Mouse (Mus musculus) hindbrain, embryonic 10.5 days (tissue): ENCODE measurements around the gene Erbb4. TPM values are rescaled to one million over a fixed set of nuclear protein-coding genes. Genes with fewer than 3 reads are reported as not detected.

Source experiments
- DNase-seq: peaks from one replicate; pipeline ENCODE4 v3.0.0-alpha.2; 2017; ENCODE audit warnings: low spot score
- H3K27ac ChIP-seq: fragments of 300-500 bp; sonication (generic); 2 replicates; pipeline ENCODE4 v1.5.1; 2016; ENCODE audit warnings: mild to moderate bottlenecking, moderate library complexity
- H3K27me3 ChIP-seq: fragments of 300-500 bp; sonication (generic); 2 replicates; pipeline ENCODE4 v1.6.1; 2016; ENCODE audit warnings: mild to moderate bottlenecking; ENCODE audit not compliant: poor library complexity, insufficient read depth, severe bottlenecking
- H3K36me3 ChIP-seq: fragments of 300-500 bp; sonication (generic); 2 replicates; pipeline ENCODE4 v1.6.1; 2016; ENCODE audit warnings: mild to moderate bottlenecking, moderate library complexity
- H3K4me1 ChIP-seq: fragments of 300-500 bp; sonication (generic); replicated peaks from 2 replicates; pipeline ENCODE4 v1.6.1; 2016; ENCODE audit warnings: mild to moderate bottlenecking
- H3K4me3 ChIP-seq: fragments of 300-500 bp; sonication (generic); 2 replicates; pipeline ENCODE4 v1.5.1; 2016; ENCODE audit warnings: mild to moderate bottlenecking, moderate library complexity
- H3K9me3 ChIP-seq: fragments of 300-500 bp; sonication (generic); 2 replicates; pipeline ENCODE4 v1.6.1; 2016; ENCODE audit warnings: mild to moderate bottlenecking, moderate library complexity
- WGBS: fragments of 180-500 bp; shearing (Covaris S2); methylation state at CpG from one replicate; pipeline ENCODE4 v1.1.7; 2016; 5-methylcytosine and 5-hydroxymethylcytosine counted together
- polyA plus RNA-seq: library from polyadenylated mRNA; unstranded; fragments of >200 nt; fragmentation: Nextera tagmentation; extraction: Ambion mirVana; gene quantifications from 2 replicates; pipeline ENCODE4 v1.2.1, GENCODE M21; 2016

The Erbb4 gene
- polyA plus RNA-seq, 1 experiment from 2014 or later = 3.8 TPM

GRCm38 (mm10) chr1:68886823-68887222 is 221.0 kb downstream of the Erbb4 start:
- Histone ChIP-seq H3K27me3 (no peaks in the 10 kb centered on the region), H3K27ac (no peak overlapping the region), H3K36me3 (no peaks in the 10 kb centered on the region), H3K4me3 (no peak overlapping the region), H3K9me3 (no peaks in the 10 kb centered on the region), H3K4me1 (no peaks in the 10 kb centered on the region)
- 71% methylated on average over 3 of the region's 3 CpGs for WGBS
- DNase-seq = peak; percentile 14

GRCm38 (mm10) chr1:68874954-68875353 is 232.9 kb downstream of the Erbb4 start:
- no peak for DNase-seq
- Histone ChIP-seq H3K4me3 (no peak overlapping the region), H3K27me3 (no peaks in the 10 kb centered on the region), H3K27ac (no peak overlapping the region), H3K9me3 (no peaks in the 10 kb centered on the region), H3K4me1 (peaks cover 8% of the 10 kb centered on the region), H3K36me3 (no peaks in the 10 kb centered on the region)
- WGBS = 68% methylated on average over 8 of the region's 8 CpGs

- Histone ChIP-seq H3K4me1 (peaks cover 8% of the 10 kb centered on the region), H3K4me3 (no peak overlapping the region), H3K9me3 (no peaks in the 10 kb centered on the region), H3K27me3 (no peaks in the 10 kb centered on the region), H3K27ac (no peak overlapping the region), H3K36me3 (no peaks in the 10 kb centered on the region)
- no peak for DNase-seq
- 72% methylated on average over 1 of the region's 1 CpGs for WGBS
Measured at GRCm38 (mm10) chr1:68873635-68874020, 234.2 kb downstream of the Erbb4 start.

- H3K36me3 ChIP-seq = no peaks in the 10 kb centered on the region
- WGBS = 81% methylated on average over 2 of the region's 2 CpGs
- no peak overlapping the region for H3K4me3 ChIP-seq
- no peak overlapping the region for H3K27ac ChIP-seq
- H3K4me1 ChIP-seq = peaks cover 8% of the 10 kb centered on the region
- no peak for DNase-seq
- H3K27me3 ChIP-seq = no peaks in the 10 kb centered on the region
- H3K9me3 ChIP-seq = no peaks in the 10 kb centered on the region
Measured at GRCm38 (mm10) chr1:68872976-68873634, 234.8 kb downstream of the Erbb4 start.

- Histone ChIP-seq H3K36me3 (no peaks in the 10 kb centered on the region), H3K4me3 (no peak overlapping the region), H3K27me3 (no peaks in the 10 kb centered on the region), H3K27ac (no peak overlapping the region), H3K4me1 (no peaks in the 10 kb centered on the region), H3K9me3 (no peaks in the 10 kb centered on the region)
- 89% methylated on average over 2 of the region's 2 CpGs for WGBS
- no peak for DNase-seq
Measured at GRCm38 (mm10) chr1:68860341-68860740, 247.5 kb downstream of the Erbb4 start.

- Histone ChIP-seq H3K9me3 (no peaks in the 10 kb centered on the region), H3K4me3 (no peak overlapping the region), H3K27ac (no peak overlapping the region), H3K4me1 (no peaks in the 10 kb centered on the region), H3K27me3 (no peaks in the 10 kb centered on the region), H3K36me3 (no peaks in the 10 kb centered on the region)
- DNase-seq = no peak
- 95% methylated on average over 4 of the region's 4 CpGs for WGBS
Measured at GRCm38 (mm10) chr1:68859480-68859879, 248.4 kb downstream of the Erbb4 start.

- Histone ChIP-seq H3K36me3 (no peaks in the 10 kb centered on the region), H3K9me3 (no peaks in the 10 kb centered on the region), H3K27me3 (no peaks in the 10 kb centered on the region), H3K4me1 (no peaks in the 10 kb centered on the region), H3K27ac (no peak overlapping the region), H3K4me3 (no peak overlapping the region)
- DNase-seq = no peak
- 82% methylated on average over 4 of the region's 4 CpGs for WGBS
Measured at GRCm38 (mm10) chr1:68839352-68839751, 268.5 kb downstream of the Erbb4 start.

GRCm38 (mm10) chr1:68834686-68835085 is 273.2 kb downstream of the Erbb4 start:
- no peaks in the 10 kb centered on the region for H3K36me3 ChIP-seq
- WGBS = 85% methylated on average over 3 of the region's 3 CpGs
- no peak overlapping the region for H3K4me3 ChIP-seq
- no peak overlapping the region for H3K27ac ChIP-seq
- no peaks in the 10 kb centered on the region for H3K4me1 ChIP-seq
- H3K9me3 ChIP-seq = no peaks in the 10 kb centered on the region
- no peak for DNase-seq
- H3K27me3 ChIP-seq = no peaks in the 10 kb centered on the region

- Histone ChIP-seq H3K36me3 (no peaks in the 10 kb centered on the region), H3K27ac (no peak overlapping the region), H3K27me3 (no peaks in the 10 kb centered on the region), H3K4me3 (no peak overlapping the region), H3K9me3 (no peaks in the 10 kb centered on the region), H3K4me1 (no peaks in the 10 kb centered on the region)
- DNase-seq = no peak
Measured at GRCm38 (mm10) chr1:68832101-68832500, 275.8 kb downstream of the Erbb4 start.

GRCm38 (mm10) chr1:68831575-68831974 is 276.3 kb downstream of the Erbb4 start:
- Histone ChIP-seq H3K4me1 (no peaks in the 10 kb centered on the region), H3K36me3 (no peaks in the 10 kb centered on the region), H3K27me3 (no peaks in the 10 kb centered on the region), H3K27ac (no peak overlapping the region), H3K9me3 (no peaks in the 10 kb centered on the region), H3K4me3 (no peak overlapping the region)
- no peak for DNase-seq
- 86% methylated on average over 1 of the region's 1 CpGs for WGBS

GRCm38 (mm10) chr1:68830501-68831239 is 277.2 kb downstream of the Erbb4 start:
- Histone ChIP-seq H3K27ac (no peak overlapping the region), H3K9me3 (no peaks in the 10 kb centered on the region), H3K36me3 (no peaks in the 10 kb centered on the region), H3K27me3 (no peaks in the 10 kb centered on the region), H3K4me3 (no peak overlapping the region), H3K4me1 (no peaks in the 10 kb centered on the region)
- 85% methylated on average over 2 of the region's 2 CpGs for WGBS
- no peak for DNase-seq

GRCm38 (mm10) chr1:68823116-68823644 is 284.7 kb downstream of the Erbb4 start:
- WGBS = 76% methylated on average over 2 of the region's 2 CpGs

GRCm38 (mm10) chr1:68806711-68807110 is 301.1 kb downstream of the Erbb4 start:
- no peak for DNase-seq
- WGBS = 64% methylated on average over 2 of the region's 2 CpGs
- no peaks in the 10 kb centered on the region for H3K36me3 ChIP-seq
- H3K9me3 ChIP-seq = no peaks in the 10 kb centered on the region
- no peaks in the 10 kb centered on the region for H3K27me3 ChIP-seq
- no peak overlapping the region for H3K4me3 ChIP-seq
- no peak overlapping the region for H3K27ac ChIP-seq
- no peaks in the 10 kb centered on the region for H3K4me1 ChIP-seq

More at GRCm38 (mm10) chr1:68823116-68823644, 284.7 kb downstream of the Erbb4 start:
- H3K4me3 ChIP-seq = no peak overlapping the region
- H3K9me3 ChIP-seq = no peaks in the 10 kb centered on the region
- no peaks in the 10 kb centered on the region for H3K27me3 ChIP-seq
- H3K36me3 ChIP-seq = no peaks in the 10 kb centered on the region
- no peak overlapping the region for H3K27ac ChIP-seq
- H3K4me1 ChIP-seq = no peaks in the 10 kb centered on the region
- no peak for DNase-seq
